Mouse (Mus musculus) limb, embryonic 14.5 days (tissue): Measurements from ENCODE around the gene C9orf72. TPM values are rescaled to one million over a fixed set of nuclear protein-coding genes. Genes with fewer than 3 reads are reported as not detected.

Source experiments
- ATAC-seq: fragments of 200-750 bp; cut with Nextera tagmentation; 2 replicates; pipeline ENCODE4 v1.8.0; 2017; ENCODE audit warnings: low read depth, moderate number of reproducible peaks, moderate TSS enrichment; ENCODE audit not compliant: low FRiP score
- DNase-seq: peaks from one replicate; pipeline ENCODE4 v3.0.0-alpha.2; 2015; ENCODE audit warnings: low spot score
- H3K27ac ChIP-seq: fragments of 300-500 bp; sonication (generic); replicated peaks from 2 replicates; pipeline ENCODE4 v1.5.1; 2014; ENCODE audit warnings: low read depth, mild to moderate bottlenecking, low read length, moderate library complexity, mixed read lengths
- H3K27me3 ChIP-seq: fragments of 300-500 bp; sonication (generic); 2 replicates; pipeline ENCODE4 v1.6.1; 2014; ENCODE audit warnings: low read length, mixed read lengths; ENCODE audit not compliant: control insufficient read depth, insufficient read depth
- H3K36me3 ChIP-seq: fragments of 300-500 bp; sonication (generic); 2 replicates; pipeline ENCODE4 v1.6.1; 2014; ENCODE audit warnings: mild to moderate bottlenecking, low read length, moderate library complexity, mixed read lengths; ENCODE audit not compliant: control insufficient read depth, insufficient read depth
- H3K4me1 ChIP-seq: fragments of 300-500 bp; sonication (generic); 2 replicates; pipeline ENCODE4 v1.6.1; 2014; ENCODE audit warnings: antibody characterized with exemption, low read length, mixed read lengths; ENCODE audit not compliant: control insufficient read depth, insufficient read depth
- H3K4me2 ChIP-seq: fragments of 300-500 bp; sonication (generic); replicated peaks from 2 replicates; pipeline ENCODE4 v1.6.1; 2014; ENCODE audit warnings: low read depth, mild to moderate bottlenecking, low read length, moderate library complexity; ENCODE audit not compliant: severe bottlenecking
- H3K4me3 ChIP-seq: fragments of 300-500 bp; sonication (generic); replicated peaks from 2 replicates; pipeline ENCODE4 v1.5.1; 2014; ENCODE audit warnings: low read length
- H3K9ac ChIP-seq: fragments of 300-500 bp; sonication (generic); 2 replicates; pipeline ENCODE4 v1.6.1; 2014; ENCODE audit warnings: mild to moderate bottlenecking, low read depth, low read length, moderate library complexity; ENCODE audit not compliant: severe bottlenecking
- H3K9me3 ChIP-seq: fragments of 300-500 bp; sonication (generic); 2 replicates; pipeline ENCODE4 v1.6.1; 2016; ENCODE audit warnings: low read length; ENCODE audit not compliant: control insufficient read depth
- POLR2A ChIP-seq: fragments of 200-500 bp; IDR thresholded peaks from 2 replicates; pipeline ENCODE4 v1.8.0; 2012; ENCODE audit warnings: inconsistent platforms, mild to moderate bottlenecking, moderate library complexity, borderline replicate concordance; ENCODE audit not compliant: insufficient read depth, insufficient read length; ENCODE audit errors: extremely low read depth
- WGBS: fragments of 180-500 bp; shearing (Covaris S2); extraction: QIAGEN DNeasy Blood & Tissue Kit; methylation state at CpG from one replicate; pipeline ENCODE4 v1.1.7; 2014; 5-methylcytosine and 5-hydroxymethylcytosine counted together
- polyA plus RNA-seq, 2 experiments: library from polyadenylated mRNA; depleted of rRNA in 1 of 2; stranded (reverse) in 1 of 2; unstranded in 1 of 2; fragments of >200 nt; fragmentation: Nextera tagmentation in 1 of 2; extraction: Ambion mirVana in 1 of 2; gene quantifications; 2 replicates each; pipeline versions ENCODE4 v1.2.1 to v1.2.3; 2012 to 2014

Gene C9orf72
- polyA plus RNA-seq, 2 experiments = 11.4 to 12.7 TPM

GRCm38 (mm10) chr4:35201700-35202099, 24.3 kb downstream of the C9orf72 start:
- no peak for TF ChIP-seq POLR2A
- Histone ChIP-seq H3K4me3 (no peak overlapping the region), H3K27me3 (no peaks in the 10 kb centered on the region), H3K36me3 (peaks cover 36% of the 10 kb centered on the region), H3K9ac (no peak overlapping the region), H3K27ac (no peak overlapping the region), H3K4me1 (no peaks in the 10 kb centered on the region), H3K4me2 (no peak overlapping the region), H3K9me3 (no peaks in the 10 kb centered on the region)
- no peak for ATAC-seq
- WGBS = 93% methylated on average over 5 of the region's 5 CpGs
- no peak for DNase-seq

GRCm38 (mm10) chr4:35192725-35193124, 33.2 kb downstream of the C9orf72 start:
- no peak for ATAC-seq
- Histone ChIP-seq H3K4me2 (no peak overlapping the region), H3K9ac (no peak overlapping the region), H3K27ac (no peak overlapping the region), H3K27me3 (no peaks in the 10 kb centered on the region), H3K4me1 (no peaks in the 10 kb centered on the region), H3K4me3 (no peak overlapping the region), H3K9me3 (no peaks in the 10 kb centered on the region), H3K36me3 (peaks cover 27% of the 10 kb centered on the region)
- DNase-seq = peak; percentile 44
- WGBS = 52% methylated on average over 7 of the region's 7 CpGs
- no peak for TF ChIP-seq POLR2A

GRCm38 (mm10) chr4:35189794-35190193, 36.2 kb downstream of the C9orf72 start:
- H3K27ac ChIP-seq = no peak overlapping the region
- H3K9ac ChIP-seq = no peak overlapping the region
- no peaks in the 10 kb centered on the region for H3K4me1 ChIP-seq
- DNase-seq (no peak), ATAC-seq (no peak)
- peaks cover 17% of the 10 kb centered on the region; the same call in 1 of the 2 replicates for H3K36me3 ChIP-seq
- no peaks in the 10 kb centered on the region for H3K27me3 ChIP-seq
- H3K4me2 ChIP-seq = no peak overlapping the region
- no peak overlapping the region for H3K4me3 ChIP-seq
- WGBS = 64% methylated on average over 5 of the region's 5 CpGs
- no peaks in the 10 kb centered on the region for H3K9me3 ChIP-seq
- TF ChIP-seq POLR2A = no peak

GRCm38 (mm10) chr4:35187617-35188326, 38.2 kb downstream of the C9orf72 start:
- H3K36me3 ChIP-seq = 0 out of 2 replicates have a peak, but pooled peaks cover 15% of the 10 kb centered on the region
- H3K27me3 ChIP-seq = no peaks in the 10 kb centered on the region
- H3K4me2 ChIP-seq = no peak overlapping the region
- no peak for TF ChIP-seq POLR2A
- DNase-seq (no peak), ATAC-seq (no peak)
- no peaks in the 10 kb centered on the region for H3K9me3 ChIP-seq
- no peak overlapping the region for H3K9ac ChIP-seq
- no peak overlapping the region for H3K4me3 ChIP-seq
- H3K4me1 ChIP-seq = no peaks in the 10 kb centered on the region
- no peak overlapping the region for H3K27ac ChIP-seq
- WGBS = 82% methylated on average over 8 of the region's 8 CpGs

- H3K4me2 ChIP-seq = no peak overlapping the region
- no peaks in the 10 kb centered on the region for H3K27me3 ChIP-seq
- H3K27ac ChIP-seq = no peak overlapping the region
- no peak for TF ChIP-seq POLR2A
- DNase-seq (no peak), ATAC-seq (no peak)
- 80% methylated on average over 12 of the region's 12 CpGs for WGBS
- H3K36me3 ChIP-seq = no peaks in the 10 kb centered on the region
- no peak overlapping the region for H3K4me3 ChIP-seq
- H3K9me3 ChIP-seq = no peaks in the 10 kb centered on the region
- H3K9ac ChIP-seq = no peak overlapping the region
- H3K4me1 ChIP-seq = no peaks in the 10 kb centered on the region
Measured at GRCm38 (mm10) chr4:35177926-35178645, 47.9 kb downstream of the C9orf72 start.
